Mouse (Mus musculus): ENCODE data around the gene Nhsl1. TPM values are rescaled to one million over a fixed set of nuclear protein-coding genes. Genes with fewer than 3 reads are reported as not detected.

Gene Nhsl1
- polyA plus RNA-seq, 1 experiment from 2014 or later, result 14.9 TPM

- Histone ChIP-seq H3K36me3 (ENCODE audit: control insufficient read depth, insufficient read depth, low read length) (no peaks in the 10 kb centered on the region), H3K4me1 (ENCODE audit: control insufficient read depth, insufficient read depth, low read length) (peaks cover 15% of the 10 kb centered on the region), H3K27ac (replicated peaks; ENCODE audit: low read depth, low read length) (0 out of 2 replicates have a peak overlapping the region, but pooled peaks have one; percentile 16), H3K4me3 (ENCODE audit: low read depth, low read length) (no peak overlapping the region), H3K9me3 (ENCODE audit: control insufficient read depth, low read length) (no peaks in the 10 kb centered on the region), H3K9ac (ENCODE audit: low read depth, low read length) (no peak overlapping the region), H3K4me2 (ENCODE audit: low read depth, low read length) (0 out of 2 replicates have a peak overlapping the region, but pooled peaks have one; percentile 2), H3K27me3 (replicated peaks; ENCODE audit: control insufficient read depth, insufficient read depth, low read length) (no peaks in the 10 kb centered on the region)
- 24% methylated on average over 4 of the region's 4 CpGs for WGBS
- peak; percentile 55; the same call in 1 of the 2 replicates for ATAC-seq (ENCODE audit: low read depth)
- DNase-seq (ENCODE audit: low spot score), result peak; percentile 78
Observed at GRCm38 (mm10) chr10:18482558-18483141, 163.9 kb downstream of the Nhsl1 start.

GRCm38 (mm10) chr10:18483658-18484057 is 164.9 kb downstream of the Nhsl1 start:
- Histone ChIP-seq H3K27ac (replicated peaks; ENCODE audit: low read depth, low read length) (no peak overlapping the region), H3K4me1 (ENCODE audit: control insufficient read depth, insufficient read depth, low read length) (peaks cover 15% of the 10 kb centered on the region), H3K4me2 (ENCODE audit: low read depth, low read length) (no peak overlapping the region), H3K9ac (ENCODE audit: low read depth, low read length) (no peak overlapping the region), H3K4me3 (ENCODE audit: low read depth, low read length) (no peak overlapping the region), H3K36me3 (ENCODE audit: control insufficient read depth, insufficient read depth, low read length) (no peaks in the 10 kb centered on the region), H3K27me3 (replicated peaks; ENCODE audit: control insufficient read depth, insufficient read depth, low read length) (no peaks in the 10 kb centered on the region), H3K9me3 (ENCODE audit: control insufficient read depth, low read length) (no peaks in the 10 kb centered on the region)
- DNase-seq (ENCODE audit: low spot score) (no peak), ATAC-seq (ENCODE audit: low read depth) (no peak)
- 67% methylated on average over 3 of the region's 3 CpGs for WGBS

- no peaks in the 10 kb centered on the region for H3K36me3 ChIP-seq (ENCODE audit: control insufficient read depth, insufficient read depth, low read length)
- H3K27ac ChIP-seq (replicated peaks; ENCODE audit: low read depth, low read length), result no peak overlapping the region
- no peak overlapping the region for H3K4me3 ChIP-seq (ENCODE audit: low read depth, low read length)
- H3K4me2 ChIP-seq (ENCODE audit: low read depth, low read length), result no peak overlapping the region
- no peak overlapping the region for H3K9ac ChIP-seq (ENCODE audit: low read depth, low read length)
- 93% methylated on average over 5 of the region's 5 CpGs for WGBS
- peaks cover 15% of the 10 kb centered on the region for H3K4me1 ChIP-seq (ENCODE audit: control insufficient read depth, insufficient read depth, low read length)
- H3K9me3 ChIP-seq (ENCODE audit: control insufficient read depth, low read length), result no peaks in the 10 kb centered on the region
- no peaks in the 10 kb centered on the region for H3K27me3 ChIP-seq (replicated peaks; ENCODE audit: control insufficient read depth, insufficient read depth, low read length)
- ATAC-seq (ENCODE audit: low read depth), result no peak
- DNase-seq (ENCODE audit: low spot score), result no peak
Observed at GRCm38 (mm10) chr10:18484731-18485130, 165.9 kb downstream of the Nhsl1 start.

- H3K27me3 ChIP-seq (replicated peaks; ENCODE audit: control insufficient read depth, insufficient read depth, low read length), result no peaks in the 10 kb centered on the region
- 81% methylated on average over 7 of the region's 7 CpGs for WGBS
- H3K36me3 ChIP-seq (ENCODE audit: control insufficient read depth, insufficient read depth, low read length), result no peaks in the 10 kb centered on the region
- no peak overlapping the region for H3K27ac ChIP-seq (replicated peaks; ENCODE audit: low read depth, low read length)
- DNase-seq (ENCODE audit: low spot score) (no peak), ATAC-seq (ENCODE audit: low read depth) (no peak)
- no peaks in the 10 kb centered on the region for H3K9me3 ChIP-seq (ENCODE audit: control insufficient read depth, low read length)
- no peak overlapping the region for H3K9ac ChIP-seq (ENCODE audit: low read depth, low read length)
- H3K4me1 ChIP-seq (ENCODE audit: control insufficient read depth, insufficient read depth, low read length), result no peaks in the 10 kb centered on the region
- H3K4me3 ChIP-seq (ENCODE audit: low read depth, low read length), result no peak overlapping the region
- H3K4me2 ChIP-seq (ENCODE audit: low read depth, low read length), result no peak overlapping the region
Observed at GRCm38 (mm10) chr10:18488239-18488803, 169.5 kb downstream of the Nhsl1 start.

GRCm38 (mm10) chr10:18489936-18490335 is 171.2 kb downstream of the Nhsl1 start:
- ATAC-seq (ENCODE audit: low read depth) (no peak), DNase-seq (ENCODE audit: low spot score) (no peak)
- Histone ChIP-seq H3K9ac (ENCODE audit: low read depth, low read length) (no peak overlapping the region), H3K9me3 (ENCODE audit: control insufficient read depth, low read length) (no peaks in the 10 kb centered on the region), H3K4me3 (ENCODE audit: low read depth, low read length) (no peak overlapping the region), H3K27me3 (replicated peaks; ENCODE audit: control insufficient read depth, insufficient read depth, low read length) (no peaks in the 10 kb centered on the region), H3K4me2 (ENCODE audit: low read depth, low read length) (no peak overlapping the region), H3K4me1 (ENCODE audit: control insufficient read depth, insufficient read depth, low read length) (no peaks in the 10 kb centered on the region), H3K36me3 (ENCODE audit: control insufficient read depth, insufficient read depth, low read length) (no peaks in the 10 kb centered on the region), H3K27ac (replicated peaks; ENCODE audit: low read depth, low read length) (no peak overlapping the region)
- WGBS, result 84% methylated on average over 10 of the region's 10 CpGs

- H3K27me3 ChIP-seq (replicated peaks; ENCODE audit: control insufficient read depth, insufficient read depth, low read length), result no peaks in the 10 kb centered on the region
- H3K36me3 ChIP-seq (ENCODE audit: control insufficient read depth, insufficient read depth, low read length), result no peaks in the 10 kb centered on the region
- no peaks in the 10 kb centered on the region for H3K9me3 ChIP-seq (ENCODE audit: control insufficient read depth, low read length)
- no peak overlapping the region for H3K9ac ChIP-seq (ENCODE audit: low read depth, low read length)
- no peaks in the 10 kb centered on the region for H3K4me1 ChIP-seq (ENCODE audit: control insufficient read depth, insufficient read depth, low read length)
- 79% methylated on average over 4 of the region's 4 CpGs for WGBS
- DNase-seq (ENCODE audit: low spot score), result no peak
- no peak overlapping the region for H3K4me3 ChIP-seq (ENCODE audit: low read depth, low read length)
- no peak for ATAC-seq (ENCODE audit: low read depth)
- no peak overlapping the region for H3K4me2 ChIP-seq (ENCODE audit: low read depth, low read length)
- no peak overlapping the region for H3K27ac ChIP-seq (replicated peaks; ENCODE audit: low read depth, low read length)
Observed at GRCm38 (mm10) chr10:18491952-18492351, 173.2 kb downstream of the Nhsl1 start.

- DNase-seq (ENCODE audit: low spot score) (no peak), ATAC-seq (ENCODE audit: low read depth) (no peak)
- WGBS, result 82% methylated on average over 11 of the region's 11 CpGs
Observed at GRCm38 (mm10) chr10:18493010-18493894, 174.5 kb downstream of the Nhsl1 start.

GRCm38 (mm10) chr10:18494249-18494648 is 175.5 kb downstream of the Nhsl1 start:
- Histone ChIP-seq H3K36me3 (ENCODE audit: control insufficient read depth, insufficient read depth, low read length) (peaks cover 10% of the 10 kb centered on the region; the same call in 1 of the 2 replicates), H3K4me1 (ENCODE audit: control insufficient read depth, insufficient read depth, low read length) (no peaks in the 10 kb centered on the region), H3K27ac (replicated peaks; ENCODE audit: low read depth, low read length) (no peak overlapping the region), H3K4me3 (ENCODE audit: low read depth, low read length) (no peak overlapping the region), H3K9ac (ENCODE audit: low read depth, low read length) (no peak overlapping the region), H3K27me3 (replicated peaks; ENCODE audit: control insufficient read depth, insufficient read depth, low read length) (no peaks in the 10 kb centered on the region), H3K9me3 (ENCODE audit: control insufficient read depth, low read length) (no peaks in the 10 kb centered on the region), H3K4me2 (ENCODE audit: low read depth, low read length) (no peak overlapping the region)
- 53% methylated on average over 7 of the region's 7 CpGs for WGBS
- DNase-seq (ENCODE audit: low spot score) (peak; percentile 56), ATAC-seq (ENCODE audit: low read depth) (peak; percentile 80)

More at GRCm38 (mm10) chr10:18493010-18493894, 174.5 kb downstream of the Nhsl1 start:
- H3K27me3 ChIP-seq (replicated peaks; ENCODE audit: control insufficient read depth, insufficient read depth, low read length), result no peaks in the 10 kb centered on the region
- no peak overlapping the region for H3K9ac ChIP-seq (ENCODE audit: low read depth, low read length)
- no peak overlapping the region for H3K27ac ChIP-seq (replicated peaks; ENCODE audit: low read depth, low read length)
- H3K4me2 ChIP-seq (ENCODE audit: low read depth, low read length), result no peak overlapping the region
- H3K9me3 ChIP-seq (ENCODE audit: control insufficient read depth, low read length), result no peaks in the 10 kb centered on the region
- H3K4me1 ChIP-seq (ENCODE audit: control insufficient read depth, insufficient read depth, low read length), result no peaks in the 10 kb centered on the region
- 0 out of 2 replicates have a peak, but pooled peaks cover 3% of the 10 kb centered on the region for H3K36me3 ChIP-seq (ENCODE audit: control insufficient read depth, insufficient read depth, low read length)
- H3K4me3 ChIP-seq (ENCODE audit: low read depth, low read length), result no peak overlapping the region
